Mouse (Mus musculus) left cerebral cortex, adult 2 months (tissue): ENCODE data around the gene Nuak2. TPM values are rescaled to one million over a fixed set of nuclear protein-coding genes. Genes with fewer than 3 reads are reported as not detected.

Source experiments
- DNase-seq, 2 experiments: peaks; one replicate each; pipeline ENCODE4 v3.0.0; 2021 to 2022; ENCODE audit warnings: low spot score in 2 of 2, mixed read lengths in 1 of 2; ENCODE audit errors: extremely low spot score in 1 of 2
- H3K27ac ChIP-seq: fragments of 200-600 bp; 2 replicates; pipeline ENCODE4 v1.8.1; 2022
- H3K4me3 ChIP-seq: fragments of 200-600 bp; 2 replicates; pipeline ENCODE4 v1.8.1; 2022
- CTCF ChIP-seq: fragments of 200-600 bp; IDR thresholded peaks from 2 replicates; pipeline ENCODE4 v1.8.1; 2022; ENCODE audit warnings: antibody characterized with exemption, mild to moderate bottlenecking, moderate library complexity
- intact Hi-C: fragments of 180-260 bp; cut with DNase I; formaldehyde crosslinking; loops from one replicate; pipeline ENCODE4 v1.15.1; 2025
- total RNA-seq, 2 experiments: library from RNA; stranded (reverse); gene quantifications; 2 replicates each; pipeline ENCODE4 v1.2.3; 2021

Gene Nuak2
- total RNA-seq, 2 experiments from 2014 or later, result 1.4 TPM

GRCm38 (mm10) chr1:132317894-132318863, 2.3 kb downstream of the Nuak2 start:
- intact Hi-C loops, result no loop called here
- H3K27ac ChIP-seq, result no peak overlapping the region
- H3K4me3 ChIP-seq, result no peak overlapping the region
- TF ChIP-seq CTCF, result no peak
- DNase-seq, result no peak

- no peak for DNase-seq
- no peak overlapping the region for H3K27ac ChIP-seq
- no peak for TF ChIP-seq CTCF
- H3K4me3 ChIP-seq, result no peak overlapping the region
- intact Hi-C loops, result no loop called here
These were observed 3.3 kb downstream of the Nuak2 start for GRCm38 (mm10) chr1:132319242-132319641.

DNA sequence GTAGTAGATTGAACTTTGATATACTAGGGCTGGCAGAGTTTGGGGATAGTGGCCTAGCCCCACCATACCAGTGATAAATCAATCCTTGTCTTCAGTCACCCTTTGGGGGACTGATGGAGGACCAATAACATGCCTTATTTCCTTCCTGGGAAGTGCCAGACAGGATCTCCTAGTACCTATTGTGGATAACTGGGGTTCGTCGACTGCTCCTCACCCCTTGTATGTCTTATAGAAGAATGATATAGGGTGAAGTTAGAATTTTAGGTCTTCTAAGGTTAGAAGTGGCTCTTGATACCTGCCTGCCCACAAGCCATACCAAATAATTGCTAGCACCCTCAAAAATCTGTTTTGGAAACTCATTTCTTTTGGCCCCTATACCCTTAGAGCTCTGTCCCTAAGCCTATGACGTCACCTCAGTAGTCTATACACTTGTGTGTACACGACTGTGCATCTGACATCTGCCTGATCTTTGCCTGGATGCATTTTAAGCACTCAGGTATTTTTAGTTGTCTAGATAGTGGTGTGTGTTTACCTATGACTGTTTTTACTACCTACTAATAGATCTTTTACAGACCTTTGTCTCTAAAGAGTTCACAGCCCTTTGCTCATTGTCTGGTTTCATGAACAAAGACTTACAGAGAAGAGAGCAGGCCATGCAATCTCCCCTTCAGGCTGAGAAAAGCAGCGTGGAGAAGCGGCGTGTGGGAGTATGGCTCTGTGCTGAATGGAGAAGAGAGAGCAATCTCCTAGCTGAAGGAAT, 6.1 kb downstream of the Nuak2 start:
- Histone ChIP-seq H3K27ac (no peak overlapping the region), H3K4me3 (no peak overlapping the region)
- no peak for TF ChIP-seq CTCF
- DNase-seq, result no peak
- intact Hi-C loops, result no loop called here

GRCm38 (mm10) chr1:132322711-132323542, 7.0 kb downstream of the Nuak2 start:
- DNase-seq, result no peak
- no peak for TF ChIP-seq CTCF
- intact Hi-C loops, result no loop called here
- Histone ChIP-seq H3K4me3 (no peak overlapping the region), H3K27ac (no peak overlapping the region)

DNA sequence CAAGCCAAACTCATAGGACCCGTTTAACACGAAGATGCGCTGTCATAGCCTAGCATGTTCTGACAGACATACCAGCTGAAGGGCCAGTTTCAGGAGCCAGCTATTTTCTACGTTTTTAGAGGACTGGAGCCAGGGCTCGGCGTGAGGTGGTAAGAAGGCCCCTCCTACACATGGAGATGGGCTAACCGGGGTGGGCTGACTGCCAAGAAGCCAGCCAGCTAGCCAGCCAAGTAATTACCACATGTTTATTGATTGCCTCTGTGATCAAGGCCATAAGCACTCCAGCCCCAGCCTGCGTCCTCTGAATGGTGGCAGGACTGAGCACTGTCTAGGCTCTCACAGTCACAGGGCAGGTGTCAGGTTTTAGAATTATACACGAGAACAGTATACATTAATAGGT, 10.9 kb downstream of the Nuak2 start:
- Histone ChIP-seq H3K27ac (no peak overlapping the region), H3K4me3 (no peak overlapping the region)
- intact Hi-C loops, result no loop called here
- no peak for TF ChIP-seq CTCF
- no peak for DNase-seq

DNA sequence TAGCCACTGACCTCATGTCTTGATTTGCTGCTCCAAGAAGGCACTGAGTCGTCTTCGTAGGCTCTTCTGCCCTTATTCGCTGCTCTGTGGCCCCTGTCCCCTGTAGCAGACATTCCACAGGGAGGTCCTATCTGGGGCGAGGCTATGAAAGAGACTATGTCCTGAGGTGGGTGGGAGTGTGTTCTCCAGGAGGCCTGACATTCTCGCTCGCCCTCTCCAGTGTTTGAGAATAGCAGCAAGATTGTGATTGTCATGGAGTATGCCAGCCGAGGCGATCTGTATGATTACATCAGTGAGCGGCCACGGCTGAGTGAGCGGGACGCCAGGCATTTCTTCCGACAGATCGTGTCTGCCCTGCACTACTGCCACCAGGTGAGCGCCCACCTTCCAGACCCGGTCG, 11.6 kb downstream of the Nuak2 start:
- DNase-seq, result no peak
- no peak for TF ChIP-seq CTCF
- intact Hi-C loops, result no loop called here
- no peak overlapping the region for H3K27ac ChIP-seq
- H3K4me3 ChIP-seq, result no peak overlapping the region

- intact Hi-C loops, result no loop called here
- Histone ChIP-seq H3K27ac (no peak overlapping the region), H3K4me3 (no peak overlapping the region)
- no peak for DNase-seq
- no peak for TF ChIP-seq CTCF
These were observed 12.6 kb downstream of the Nuak2 start for GRCm38 (mm10) chr1:132328565-132328964.

DNA sequence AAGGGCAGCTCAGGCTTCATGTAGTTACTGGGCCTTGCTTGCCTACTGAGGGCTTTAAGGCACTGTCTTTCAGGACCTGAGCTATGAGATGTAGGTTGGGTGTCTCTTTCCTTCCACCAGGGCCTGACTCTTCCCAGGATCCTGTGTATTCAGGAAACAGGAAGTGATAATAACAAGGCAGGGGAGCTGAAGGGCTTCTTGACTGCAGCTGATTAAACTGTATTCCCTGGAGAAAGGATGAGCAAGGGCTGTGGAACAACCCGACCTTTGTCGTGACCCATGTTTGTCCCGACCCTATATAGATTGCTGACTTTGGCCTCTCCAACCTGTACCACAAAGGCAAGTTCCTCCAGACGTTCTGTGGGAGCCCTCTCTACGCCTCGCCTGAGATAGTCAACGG, 13.7 kb downstream of the Nuak2 start:
- TF ChIP-seq CTCF, result no peak
- no peak for DNase-seq
- H3K4me3 ChIP-seq, result no peak overlapping the region
- no peak overlapping the region for H3K27ac ChIP-seq
- intact Hi-C loops, result no loop called here

GRCm38 (mm10) chr1:132330397-132330796, 14.5 kb downstream of the Nuak2 start:
- H3K27ac ChIP-seq, result no peak overlapping the region
- no peak for DNase-seq
- no peak for TF ChIP-seq CTCF
- intact Hi-C loops, result no loop called here
- H3K4me3 ChIP-seq, result no peak overlapping the region

DNA sequence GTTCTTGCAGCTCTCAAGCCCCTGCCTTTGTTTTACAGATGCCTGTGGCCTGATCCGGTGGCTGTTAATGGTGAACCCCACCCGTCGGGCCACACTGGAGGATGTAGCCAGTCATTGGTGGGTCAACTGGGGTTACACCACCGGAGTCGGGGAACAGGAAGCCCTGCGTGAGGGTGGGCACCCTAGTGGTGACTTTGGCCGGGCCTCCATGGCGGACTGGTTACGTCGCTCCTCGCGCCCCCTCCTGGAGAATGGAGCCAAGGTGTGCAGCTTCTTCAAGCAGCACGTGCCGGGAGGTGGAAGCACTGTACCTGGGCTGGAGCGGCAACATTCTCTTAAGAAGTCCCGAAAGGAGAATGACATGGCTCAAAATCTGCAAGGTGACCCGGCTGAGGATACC, 15.4 kb downstream of the Nuak2 start:
- intact Hi-C loops, result no loop called here
- no peak for DNase-seq
- TF ChIP-seq CTCF, result no peak
- Histone ChIP-seq H3K27ac (no peak overlapping the region), H3K4me3 (no peak overlapping the region)

DNA sequence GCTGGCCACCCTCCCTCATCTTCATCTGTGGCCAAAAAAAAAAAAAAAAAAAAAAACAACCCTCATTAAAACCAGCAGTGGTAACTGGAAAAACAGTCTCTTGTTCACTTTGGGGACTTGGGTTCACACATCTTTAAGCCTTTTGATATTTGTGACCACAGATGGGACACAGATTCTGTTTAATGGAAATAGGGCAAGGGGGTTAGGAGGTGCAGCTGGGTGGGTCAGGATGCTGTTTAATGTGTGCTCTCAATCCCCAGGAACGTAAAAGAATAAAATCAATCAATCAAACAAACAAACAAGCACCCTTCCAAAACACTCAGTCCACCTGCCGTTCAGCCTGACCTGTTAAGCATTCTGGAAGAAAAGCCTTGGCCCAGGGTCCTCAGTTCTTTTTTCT, 17.3 kb downstream of the Nuak2 start:
- intact Hi-C loops, result no loop called here
- no peak overlapping the region for H3K27ac ChIP-seq
- no peak for DNase-seq
- H3K4me3 ChIP-seq, result no peak overlapping the region
- TF ChIP-seq CTCF, result no peak
